Mouse (Mus musculus): ENCODE data around the gene Klhl12. TPM values are rescaled to one million over a fixed set of nuclear protein-coding genes. Genes with fewer than 3 reads are reported as not detected.

The Klhl12 gene
- polyA plus RNA-seq (2014; fragmentation: Nextera tagmentation; extraction: Ambion mirVana), result 44.5 and 46.0 TPM in 2 replicates

DNA sequence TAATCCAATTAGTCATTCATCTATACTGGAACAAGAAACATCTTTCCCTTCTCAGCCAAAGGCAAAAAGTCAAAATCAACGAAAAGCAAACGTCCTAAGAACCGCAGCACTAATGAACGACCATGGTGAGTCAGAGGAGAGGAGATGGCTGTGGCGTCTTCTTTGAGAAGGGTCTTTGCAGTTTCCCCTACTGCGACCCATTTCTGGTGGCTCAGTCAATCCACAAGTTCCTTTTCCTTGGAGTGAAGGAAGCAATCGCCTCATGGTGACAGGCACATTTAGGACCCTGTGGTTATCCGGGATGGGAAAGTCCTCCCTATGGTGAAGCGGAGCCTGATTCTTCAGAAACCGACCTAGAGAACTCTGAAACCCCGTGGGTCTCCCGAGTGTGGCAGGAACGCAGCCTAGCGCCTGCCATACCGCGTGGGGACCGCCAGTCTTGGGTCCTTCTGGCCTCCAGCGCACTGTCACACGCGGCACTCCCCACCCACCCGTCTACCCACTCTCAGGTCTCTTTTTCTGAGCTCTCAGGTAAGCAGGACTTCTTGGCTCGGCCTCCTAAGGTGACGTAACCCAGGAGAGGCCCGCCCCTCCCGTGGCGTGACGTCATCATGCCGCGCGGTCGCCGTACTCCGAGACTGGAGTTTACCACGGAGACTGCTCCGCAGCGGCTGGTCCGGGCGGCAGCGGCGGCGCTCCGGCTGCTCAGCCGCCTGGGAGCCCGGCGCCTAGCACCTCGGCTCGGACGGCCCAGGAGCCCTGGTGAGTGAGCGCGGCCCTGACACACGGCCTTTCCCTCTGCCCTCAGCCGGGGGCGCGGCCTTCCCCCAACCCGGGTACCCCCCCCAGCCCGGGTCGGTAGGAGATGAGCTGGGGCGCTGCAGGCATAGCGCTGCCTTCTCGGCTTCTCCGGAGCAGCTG, at the start of gene Klhl12:
Gene Klhl12 (plus strand): TSS at position 628 of the 921 bp plus-strand sequence.
- Histone ChIP-seq H3K27me3 (replicated peaks; ENCODE audit: control insufficient read depth, insufficient read depth, low read length) (no peaks in the 10 kb centered on the region), H3K9ac (ENCODE audit: low read depth, low read length) (peak within 1 kb of the TSS; percentile 93), H3K4me1 (replicated peaks; ENCODE audit: control insufficient read depth, insufficient read depth, low read length) (peaks cover 14% of the 10 kb centered on the region), H3K9me3 (ENCODE audit: control insufficient read depth, low read length) (no peaks in the 10 kb centered on the region), H3K4me2 (peak within 1 kb of the TSS; percentile 86), H3K4me3 (ENCODE audit: low read depth, low read length) (peak within 1 kb of the TSS; percentile 93), H3K27ac (ENCODE audit: low read depth, low read length) (peak within 1 kb of the TSS; percentile 59), H3K36me3 (ENCODE audit: control insufficient read depth, insufficient read depth, low read length) (peaks cover 6% of the 10 kb centered on the region)
- DNase-seq (ENCODE audit: low spot score) (peak; percentile 99), ATAC-seq (replicated peaks; ENCODE audit: low FRiP score) (peak; percentile 91)
- WGBS, result under 1% methylated on average over 61 of the region's 61 CpGs

DNA sequence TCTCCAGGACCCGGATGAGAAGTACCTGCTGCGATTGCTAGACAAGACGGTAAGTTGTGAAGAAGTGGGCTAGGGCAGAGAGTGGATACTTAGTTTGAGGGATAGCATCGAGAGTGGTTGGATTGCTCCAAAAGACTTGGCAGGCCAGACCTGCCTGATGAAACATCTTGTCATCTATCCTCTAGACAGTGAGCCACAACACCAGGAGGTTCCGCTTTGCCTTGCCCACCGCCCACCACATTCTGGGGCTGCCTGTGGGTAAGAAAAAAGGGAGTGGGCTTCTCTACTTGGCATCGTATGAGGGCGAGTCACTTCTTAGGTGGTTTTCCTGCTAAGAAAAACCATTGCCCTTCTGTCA, 48.9 kb upstream of the Klhl12 start:
- Histone ChIP-seq H3K27me3 (replicated peaks; ENCODE audit: control insufficient read depth, insufficient read depth, low read length) (no peaks in the 10 kb centered on the region), H3K27ac (ENCODE audit: low read depth, low read length) (peak overlapping the region; percentile 79; the same call in 1 of the 2 replicates), H3K9me3 (ENCODE audit: control insufficient read depth, low read length) (no peaks in the 10 kb centered on the region), H3K4me2 (peak overlapping the region; percentile 74), H3K36me3 (ENCODE audit: control insufficient read depth, insufficient read depth, low read length) (peaks cover 25% of the 10 kb centered on the region), H3K4me3 (ENCODE audit: low read depth, low read length) (peak overlapping the region; percentile 86), H3K9ac (ENCODE audit: low read depth, low read length) (peak overlapping the region; percentile 86), H3K4me1 (replicated peaks; ENCODE audit: control insufficient read depth, insufficient read depth, low read length) (peaks cover 10% of the 10 kb centered on the region; the same call in 1 of the 2 replicates)
- DNase-seq (ENCODE audit: low spot score) (no peak), ATAC-seq (replicated peaks; ENCODE audit: low FRiP score) (peak; percentile 40)
- WGBS, result 26% methylated on average over 8 of the region's 8 CpGs

DNA sequence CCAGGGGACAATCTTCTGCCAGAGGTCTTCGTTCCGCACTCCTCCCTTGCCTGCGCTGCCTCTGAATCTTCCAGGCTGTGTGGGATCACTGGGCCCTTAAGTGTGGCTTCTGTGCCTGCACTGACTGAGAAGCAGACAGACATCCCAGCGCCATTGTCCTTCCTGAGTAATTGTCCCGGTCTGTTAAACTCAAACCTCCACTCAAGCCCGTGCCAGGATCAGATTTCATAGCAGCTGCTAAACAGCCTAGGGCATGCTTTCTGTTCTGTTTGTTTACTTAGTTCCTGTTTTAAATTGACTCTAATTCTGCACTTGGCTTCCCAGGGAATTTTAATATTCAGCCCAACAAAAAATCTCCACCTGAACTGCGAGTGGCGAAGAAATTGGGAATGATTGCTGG, 47.3 kb upstream of the Klhl12 start:
- Histone ChIP-seq H3K27ac (ENCODE audit: low read depth, low read length) (no peak overlapping the region), H3K4me1 (replicated peaks; ENCODE audit: control insufficient read depth, insufficient read depth, low read length) (peaks cover 10% of the 10 kb centered on the region; the same call in 1 of the 2 replicates), H3K9me3 (ENCODE audit: control insufficient read depth, low read length) (no peaks in the 10 kb centered on the region), H3K36me3 (ENCODE audit: control insufficient read depth, insufficient read depth, low read length) (peaks cover 29% of the 10 kb centered on the region), H3K4me2 (no peak overlapping the region), H3K27me3 (replicated peaks; ENCODE audit: control insufficient read depth, insufficient read depth, low read length) (no peaks in the 10 kb centered on the region), H3K4me3 (ENCODE audit: low read depth, low read length) (no peak overlapping the region), H3K9ac (ENCODE audit: low read depth, low read length) (no peak overlapping the region)
- no peak for ATAC-seq (replicated peaks; ENCODE audit: low FRiP score)
- 90% methylated on average over 8 of the region's 8 CpGs for WGBS
- DNase-seq (ENCODE audit: low spot score), result no peak

DNA sequence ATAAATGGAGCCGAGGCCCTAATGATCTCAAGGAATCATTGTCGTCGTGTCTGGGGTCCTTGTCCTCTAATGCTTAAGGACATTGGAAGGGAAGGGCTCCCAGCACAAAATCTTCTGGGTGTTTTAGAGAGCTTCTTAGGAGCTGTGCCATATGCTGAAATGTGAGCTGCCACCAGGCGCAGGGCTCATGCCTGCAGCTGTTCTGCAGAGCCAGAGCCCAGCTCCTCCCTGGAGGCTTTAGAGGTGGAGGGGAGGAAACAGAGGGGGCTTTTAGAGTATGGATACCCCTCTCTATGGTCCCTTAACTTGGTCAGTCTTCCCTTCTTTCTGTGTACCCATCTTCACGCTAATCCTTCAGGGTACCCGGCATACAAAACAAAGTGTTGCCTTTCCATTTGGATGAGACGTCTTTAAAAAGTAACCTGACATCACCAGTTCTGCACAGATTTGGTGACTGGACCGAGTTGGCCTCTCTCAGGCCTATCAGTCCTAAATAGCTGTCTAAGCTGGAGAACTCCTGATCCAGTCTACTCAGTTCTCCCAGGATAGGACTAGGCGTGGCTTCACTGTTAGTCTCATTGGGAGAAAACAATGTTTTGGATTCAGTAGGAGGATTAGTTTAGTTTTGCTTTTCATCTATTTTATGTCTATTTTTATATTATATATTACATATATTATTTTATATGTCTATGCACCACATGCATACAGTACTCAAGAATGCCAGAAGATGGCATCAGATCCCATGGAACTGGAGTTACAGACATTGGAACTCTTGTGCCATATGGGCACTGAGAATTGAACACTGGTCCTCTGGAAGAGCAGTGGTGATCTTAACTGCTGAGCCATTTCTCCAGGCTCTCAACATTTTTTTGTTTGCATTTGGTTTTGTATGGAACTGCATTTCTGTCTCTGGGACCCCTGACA, 43.4 kb upstream of the Klhl12 start:
- H3K36me3 ChIP-seq (ENCODE audit: control insufficient read depth, insufficient read depth, low read length), result peaks cover 29% of the 10 kb centered on the region
- no peak overlapping the region for H3K27ac ChIP-seq (ENCODE audit: low read depth, low read length)
- ATAC-seq (replicated peaks; ENCODE audit: low FRiP score) (no peak), DNase-seq (ENCODE audit: low spot score) (no peak)
- no peak overlapping the region for H3K9ac ChIP-seq (ENCODE audit: low read depth, low read length)
- 89% methylated on average over 9 of the region's 9 CpGs for WGBS
- H3K4me3 ChIP-seq (ENCODE audit: low read depth, low read length), result no peak overlapping the region
- no peaks in the 10 kb centered on the region for H3K9me3 ChIP-seq (ENCODE audit: control insufficient read depth, low read length)
- no peaks in the 10 kb centered on the region for H3K27me3 ChIP-seq (replicated peaks; ENCODE audit: control insufficient read depth, insufficient read depth, low read length)
- H3K4me1 ChIP-seq (replicated peaks; ENCODE audit: control insufficient read depth, insufficient read depth, low read length), result peaks cover 14% of the 10 kb centered on the region
- H3K4me2 ChIP-seq, result no peak overlapping the region

DNA sequence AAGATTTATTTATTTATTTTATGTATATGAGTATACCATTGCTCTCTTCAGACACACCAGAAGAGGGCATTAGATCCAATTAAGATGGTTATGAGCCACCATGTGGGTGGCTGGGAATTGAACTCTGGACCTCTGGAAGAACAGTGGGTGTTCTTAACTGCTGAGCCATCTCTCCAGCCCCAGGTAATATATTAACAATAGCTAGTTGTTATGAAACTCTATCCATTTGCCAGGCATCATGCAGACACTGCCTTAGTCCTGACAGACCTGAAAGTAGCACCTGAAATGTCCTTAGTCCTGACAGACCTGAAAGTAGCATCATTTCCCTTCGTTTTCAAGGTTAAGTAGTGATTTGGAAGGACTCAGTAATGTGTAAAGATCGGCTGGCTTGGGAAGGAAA, 41.3 kb upstream of the Klhl12 start:
- peak overlapping the region; percentile 87 for H3K4me2 ChIP-seq
- H3K27ac ChIP-seq (ENCODE audit: low read depth, low read length), result peak overlapping the region; percentile 90
- no peak overlapping the region for H3K4me3 ChIP-seq (ENCODE audit: low read depth, low read length)
- peaks cover 16% of the 10 kb centered on the region for H3K36me3 ChIP-seq (ENCODE audit: control insufficient read depth, insufficient read depth, low read length)
- H3K9me3 ChIP-seq (ENCODE audit: control insufficient read depth, low read length), result no peaks in the 10 kb centered on the region
- ATAC-seq (replicated peaks; ENCODE audit: low FRiP score) (no peak), DNase-seq (ENCODE audit: low spot score) (no peak)
- H3K27me3 ChIP-seq (replicated peaks; ENCODE audit: control insufficient read depth, insufficient read depth, low read length), result no peaks in the 10 kb centered on the region
- H3K4me1 ChIP-seq (replicated peaks; ENCODE audit: control insufficient read depth, insufficient read depth, low read length), result peaks cover 32% of the 10 kb centered on the region
- no peak overlapping the region for H3K9ac ChIP-seq (ENCODE audit: low read depth, low read length)
- 41% methylated on average over 2 of the region's 2 CpGs for WGBS

DNA sequence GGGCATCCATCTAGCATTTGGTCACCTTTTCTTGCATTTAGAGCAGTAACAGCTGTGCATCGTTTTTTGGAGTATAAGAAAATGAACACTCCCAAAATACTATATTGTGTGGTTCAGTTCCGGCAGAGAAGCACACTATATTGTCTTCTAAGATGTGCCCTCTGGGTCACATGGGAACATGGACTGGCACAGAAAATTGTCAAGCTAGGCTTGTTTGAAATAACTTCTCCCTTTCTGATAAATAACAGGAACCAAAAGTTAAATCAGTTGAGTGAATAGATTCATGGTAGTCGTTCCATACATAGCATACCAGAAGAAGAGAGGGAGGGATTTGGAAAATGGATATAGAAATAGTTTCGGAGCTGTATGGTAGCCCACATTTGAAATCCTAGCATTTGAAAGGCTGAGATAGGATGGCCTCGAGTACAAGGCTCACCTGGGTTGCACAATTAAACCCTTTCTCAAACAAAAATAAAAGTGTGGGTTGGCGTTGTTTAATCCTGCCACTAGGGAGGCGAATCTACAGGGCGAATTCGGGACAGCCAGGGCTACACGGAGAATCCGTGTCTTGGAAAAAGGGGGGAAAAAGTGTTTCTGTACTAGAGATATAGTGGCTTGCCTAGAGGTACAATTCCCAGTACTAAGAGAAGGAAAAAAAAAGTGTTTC, 40.7 kb upstream of the Klhl12 start:
- Histone ChIP-seq H3K4me3 (ENCODE audit: low read depth, low read length) (peak overlapping the region; percentile 97), H3K9ac (ENCODE audit: low read depth, low read length) (peak overlapping the region; percentile 49), H3K27ac (ENCODE audit: low read depth, low read length) (peak overlapping the region; percentile 90), H3K4me1 (replicated peaks; ENCODE audit: control insufficient read depth, insufficient read depth, low read length) (peaks cover 38% of the 10 kb centered on the region), H3K27me3 (replicated peaks; ENCODE audit: control insufficient read depth, insufficient read depth, low read length) (no peaks in the 10 kb centered on the region), H3K4me2 (peak overlapping the region; percentile 87), H3K36me3 (ENCODE audit: control insufficient read depth, insufficient read depth, low read length) (peaks cover 11% of the 10 kb centered on the region), H3K9me3 (ENCODE audit: control insufficient read depth, low read length) (no peaks in the 10 kb centered on the region)
- 15% methylated on average over 11 of the region's 11 CpGs for WGBS
- DNase-seq (ENCODE audit: low spot score), result no peak
- peak; percentile 18 for ATAC-seq (replicated peaks; ENCODE audit: low FRiP score)

DNA sequence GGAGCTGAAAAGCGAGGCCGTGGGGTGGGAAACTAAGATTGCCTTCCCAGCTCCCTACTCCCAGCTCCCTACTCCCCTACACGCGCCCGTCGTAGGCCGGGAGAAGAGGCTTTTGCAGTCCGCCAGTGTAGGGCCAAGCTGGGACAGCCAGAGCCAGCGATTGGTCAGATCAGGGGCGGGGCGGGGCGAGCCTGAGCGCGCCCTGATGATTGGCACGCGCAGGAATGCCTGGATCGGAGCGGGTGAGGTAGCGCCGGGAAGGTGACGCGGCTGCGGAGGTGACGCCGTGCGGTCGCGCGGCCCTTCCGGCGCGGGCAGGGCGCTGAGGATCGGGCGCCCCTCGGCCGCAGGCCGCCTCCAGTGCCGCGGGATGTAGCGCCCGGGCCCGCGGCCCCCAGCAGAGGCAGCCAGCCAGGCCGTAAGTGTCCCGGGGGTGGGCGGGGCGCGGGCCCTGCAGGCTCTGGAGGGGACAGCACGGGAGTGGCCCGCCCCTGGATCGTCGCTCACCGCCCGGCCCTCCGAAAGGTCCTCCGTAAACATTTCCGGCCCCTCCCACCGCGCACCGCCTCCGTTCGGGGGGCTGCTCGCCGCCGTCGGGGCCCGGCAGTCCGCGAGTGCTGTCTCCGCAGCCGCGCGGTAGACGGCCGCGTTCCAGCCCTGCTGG, 40.0 kb upstream of the Klhl12 start, which contains the start of gene Adipor1:
Gene Adipor1 (plus strand): TSS at position 211 of the 664 bp plus-strand sequence.
- H3K27me3 ChIP-seq (replicated peaks; ENCODE audit: control insufficient read depth, insufficient read depth, low read length), result no peaks in the 10 kb centered on the region
- no peaks in the 10 kb centered on the region for H3K9me3 ChIP-seq (ENCODE audit: control insufficient read depth, low read length)
- peak within 1 kb of the TSS; percentile 90 for H3K27ac ChIP-seq (ENCODE audit: low read depth, low read length)
- peak within 1 kb of the TSS; percentile 87 for H3K4me2 ChIP-seq
- peak within 1 kb of the TSS; percentile 86 for H3K9ac ChIP-seq (ENCODE audit: low read depth, low read length)
- under 1% methylated on average over 72 of the region's 77 CpGs for WGBS
- peak; percentile 97 for DNase-seq (ENCODE audit: low spot score)
- peaks cover 44% of the 10 kb centered on the region for H3K4me1 ChIP-seq (replicated peaks; ENCODE audit: control insufficient read depth, insufficient read depth, low read length)
- ATAC-seq (replicated peaks; ENCODE audit: low FRiP score), result peak; percentile 99
- peak within 1 kb of the TSS; percentile 97 for H3K4me3 ChIP-seq (ENCODE audit: low read depth, low read length)
- peaks cover 10% of the 10 kb centered on the region for H3K36me3 ChIP-seq (ENCODE audit: control insufficient read depth, insufficient read depth, low read length)
